Mouse (Mus musculus) neural tube, embryonic 15.5 days (tissue): ENCODE measurements at regions not wholly inside any gene's neighbourhood (a gene's known extent, or its start where the extent isn't known, plus 50 kb on each side); places are given as distances from the start of the nearest gene placed in this dataset.

Experiments
- ATAC-seq: fragments of 200-750 bp; cut with Nextera tagmentation; 2 replicates; pipeline ENCODE4 v1.8.0; 2017; ENCODE audit warnings: mild to moderate bottlenecking, moderate TSS enrichment, moderate library complexity; ENCODE audit not compliant: low FRiP score
- H3K27ac ChIP-seq: fragments of 300-500 bp; sonication (generic); replicated peaks from 2 replicates; pipeline ENCODE4 v1.5.1; 2015; ENCODE audit warnings: mild to moderate bottlenecking, inconsistent platforms
- H3K27me3 ChIP-seq: fragments of 300-500 bp; sonication (generic); replicated peaks from 2 replicates; pipeline ENCODE4 v1.6.1; 2015; ENCODE audit warnings: inconsistent platforms
- H3K36me3 ChIP-seq: fragments of 300-500 bp; sonication (generic); 2 replicates; pipeline ENCODE4 v1.6.1; 2015; ENCODE audit warnings: inconsistent platforms
- H3K4me1 ChIP-seq: fragments of 300-500 bp; sonication (generic); 2 replicates; pipeline ENCODE4 v1.6.1; 2015; ENCODE audit warnings: inconsistent platforms
- H3K4me2 ChIP-seq: fragments of 300-500 bp; sonication (generic); 2 replicates; pipeline ENCODE4 v1.6.1; 2015; ENCODE audit warnings: inconsistent platforms, mild to moderate bottlenecking, moderate library complexity
- H3K4me3 ChIP-seq: fragments of 300-500 bp; sonication (generic); replicated peaks from 2 replicates; pipeline ENCODE4 v1.5.1; 2015; ENCODE audit warnings: mild to moderate bottlenecking, inconsistent platforms
- H3K9ac ChIP-seq: fragments of 300-500 bp; sonication (generic); replicated peaks from 2 replicates; pipeline ENCODE4 v1.6.1; 2015; ENCODE audit warnings: mild to moderate bottlenecking, inconsistent platforms
- H3K9me3 ChIP-seq: fragments of 300-500 bp; sonication (generic); replicated peaks from 2 replicates; pipeline ENCODE4 v1.6.1; 2016; ENCODE audit warnings: inconsistent platforms
- WGBS: fragments of 180-500 bp; shearing (Covaris S2); methylation state at CpG from one replicate; pipeline ENCODE4 v1.1.7; 2015; ENCODE audit warnings: mixed read lengths; 5-methylcytosine and 5-hydroxymethylcytosine counted together

- H3K9ac ChIP-seq, result no peak overlapping the region
Observed at GRCm38 (mm10) chr3:18906210-18906609, 722.3 kb downstream of the 1700064H15Rik start.

DNA sequence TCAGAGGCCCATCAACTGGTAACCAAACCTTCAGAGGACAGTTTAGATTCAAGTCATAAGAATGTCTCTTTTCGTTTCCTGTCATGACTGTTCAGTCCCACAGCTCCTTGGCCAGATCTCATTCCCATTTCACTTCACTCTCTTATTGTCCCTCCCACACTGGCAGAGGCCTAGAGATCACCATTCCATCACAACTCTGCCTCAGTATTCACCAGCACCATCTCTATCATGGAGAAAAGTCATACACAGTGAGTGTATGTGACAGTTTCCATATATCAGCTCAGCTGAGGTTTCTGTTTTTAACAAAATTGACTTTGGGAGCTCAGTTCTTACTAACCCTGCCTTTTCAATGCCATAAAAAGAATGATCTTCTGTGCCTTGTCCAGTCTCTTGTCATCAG is 719.7 kb downstream of the 1700064H15Rik start:
- no peak for ATAC-seq
- 90% methylated on average over 1 of the region's 1 CpGs for WGBS
- Histone ChIP-seq H3K27me3 (no peaks in the 10 kb centered on the region), H3K4me1 (no peaks in the 10 kb centered on the region), H3K36me3 (no peaks in the 10 kb centered on the region), H3K4me3 (no peak overlapping the region), H3K4me2 (no peak overlapping the region), H3K9me3 (no peaks in the 10 kb centered on the region), H3K9ac (no peak overlapping the region), H3K27ac (no peak overlapping the region)

More at GRCm38 (mm10) chr3:18906210-18906609, 722.3 kb downstream of the 1700064H15Rik start:
- no peak overlapping the region for H3K4me3 ChIP-seq
- H3K27ac ChIP-seq, result no peak overlapping the region
- ATAC-seq, result no peak
- no peaks in the 10 kb centered on the region for H3K4me1 ChIP-seq
- H3K27me3 ChIP-seq, result no peaks in the 10 kb centered on the region
- no peak overlapping the region for H3K4me2 ChIP-seq
- no peaks in the 10 kb centered on the region for H3K9me3 ChIP-seq
- 55% methylated on average over 5 of the region's 5 CpGs for WGBS
- H3K36me3 ChIP-seq, result no peaks in the 10 kb centered on the region

DNA sequence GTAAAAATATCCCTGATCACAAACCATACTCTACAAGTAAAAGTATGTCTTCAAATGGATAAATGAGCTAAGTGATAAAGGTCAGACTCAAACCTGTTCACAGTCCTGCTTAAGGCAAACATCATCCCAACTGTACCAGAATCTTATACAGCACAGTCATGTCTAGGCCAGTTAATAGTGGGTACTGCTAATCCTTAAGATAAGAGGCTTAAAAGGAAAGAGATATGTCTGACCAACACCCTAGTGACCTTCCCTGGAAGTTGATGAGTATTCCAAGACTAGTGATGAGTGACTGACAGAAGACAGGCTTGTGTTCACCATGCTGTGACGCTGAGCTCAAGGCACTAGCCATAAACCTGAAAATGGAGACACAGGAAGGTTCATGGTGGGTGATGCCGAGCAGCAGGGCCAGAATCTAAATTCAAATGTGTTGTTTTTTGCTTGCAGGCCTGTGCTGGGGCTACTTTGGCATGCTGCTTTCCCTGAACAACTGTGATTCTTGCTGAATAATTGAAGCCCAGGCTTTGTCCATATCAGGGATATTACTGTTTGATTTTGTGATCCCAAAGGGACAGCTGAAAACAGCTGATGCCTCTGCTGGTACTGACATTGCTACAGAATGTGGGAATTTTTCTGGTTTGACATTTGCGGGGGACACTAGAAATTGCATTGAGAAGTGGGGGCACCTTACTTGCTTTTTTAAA is 699.9 kb downstream of the 1700064H15Rik start:
- Histone ChIP-seq H3K4me3 (no peak overlapping the region), H3K4me2 (no peak overlapping the region), H3K9ac (no peak overlapping the region), H3K36me3 (no peaks in the 10 kb centered on the region), H3K4me1 (peaks cover 8% of the 10 kb centered on the region; the same call in 1 of the 2 replicates), H3K27me3 (no peaks in the 10 kb centered on the region), H3K27ac (no peak overlapping the region), H3K9me3 (no peaks in the 10 kb centered on the region)
- no peak; the same call in 1 of the 2 replicates for ATAC-seq
- WGBS, result 47% methylated on average over 3 of the region's 3 CpGs

- peak; percentile 61; the same call in 1 of the 2 replicates for ATAC-seq
- H3K36me3 ChIP-seq, result no peaks in the 10 kb centered on the region
- no peaks in the 10 kb centered on the region for H3K27me3 ChIP-seq
- H3K9me3 ChIP-seq, result no peaks in the 10 kb centered on the region
- H3K4me1 ChIP-seq, result peaks cover 8% of the 10 kb centered on the region; the same call in 1 of the 2 replicates
- no peak overlapping the region for H3K4me3 ChIP-seq
- WGBS, result 58% methylated on average over 3 of the region's 3 CpGs
- no peak overlapping the region for H3K4me2 ChIP-seq
- no peak overlapping the region for H3K9ac ChIP-seq
- H3K27ac ChIP-seq, result no peak overlapping the region
Observed at GRCm38 (mm10) chr3:18929105-18929492, 699.4 kb downstream of the 1700064H15Rik start.

DNA sequence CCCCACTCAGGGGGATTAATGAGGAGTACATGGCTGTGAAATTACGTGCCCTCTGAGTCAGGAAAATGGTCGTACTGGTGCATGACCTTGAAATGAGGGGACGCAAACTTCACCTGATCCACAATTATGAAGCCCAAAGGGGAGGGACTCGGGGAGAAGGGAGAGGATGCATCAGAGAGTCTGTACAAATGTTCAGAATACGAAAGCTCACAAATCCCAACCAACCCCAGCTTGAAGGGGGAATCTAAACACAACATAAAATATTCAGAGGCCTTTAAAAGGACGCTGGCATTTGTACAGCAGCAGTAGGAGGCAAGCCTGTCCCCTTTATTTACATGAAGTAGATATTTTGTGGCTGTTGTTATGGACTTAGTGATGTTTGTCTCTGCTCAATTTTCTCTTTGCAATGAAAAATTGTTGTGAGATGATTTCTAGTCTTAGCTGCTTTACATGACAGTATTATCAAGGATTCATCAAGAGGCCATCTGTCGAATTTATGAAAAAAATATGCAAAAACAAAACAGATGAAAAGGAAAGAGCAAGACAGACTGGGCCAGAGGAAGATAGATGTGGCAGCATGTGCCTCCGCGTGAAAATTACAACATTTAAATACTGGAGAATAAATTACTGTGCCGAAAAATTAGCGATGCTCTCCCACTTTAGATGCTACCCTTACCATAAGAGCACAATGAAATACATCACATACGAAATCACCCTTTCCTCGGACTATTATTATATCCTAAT is 695.3 kb downstream of the 1700064H15Rik start:
- no peak overlapping the region for H3K27ac ChIP-seq
- no peak overlapping the region for H3K9ac ChIP-seq
- 47% methylated on average over 13 of the region's 13 CpGs for WGBS
- ATAC-seq, result no peak
- H3K4me1 ChIP-seq, result peaks cover 17% of the 10 kb centered on the region
- H3K4me3 ChIP-seq, result no peak overlapping the region
- no peak overlapping the region for H3K4me2 ChIP-seq
- H3K9me3 ChIP-seq, result no peaks in the 10 kb centered on the region
- no peaks in the 10 kb centered on the region for H3K27me3 ChIP-seq
- no peaks in the 10 kb centered on the region for H3K36me3 ChIP-seq

GRCm38 (mm10) chr3:18934891-18935290 is 693.6 kb downstream of the 1700064H15Rik start:
- H3K36me3 ChIP-seq, result no peaks in the 10 kb centered on the region
- WGBS, result 89% methylated on average over 2 of the region's 2 CpGs
- no peaks in the 10 kb centered on the region for H3K27me3 ChIP-seq
- H3K4me3 ChIP-seq, result no peak overlapping the region
- H3K4me2 ChIP-seq, result no peak overlapping the region
- no peak overlapping the region for H3K27ac ChIP-seq
- peaks cover 15% of the 10 kb centered on the region for H3K4me1 ChIP-seq
- no peaks in the 10 kb centered on the region for H3K9me3 ChIP-seq
- H3K9ac ChIP-seq, result no peak overlapping the region
- ATAC-seq, result no peak

- Histone ChIP-seq H3K4me1 (peaks cover 15% of the 10 kb centered on the region), H3K27ac (no peak overlapping the region), H3K4me3 (no peak overlapping the region), H3K27me3 (no peaks in the 10 kb centered on the region), H3K4me2 (peak overlapping the region; percentile 37), H3K9ac (no peak overlapping the region), H3K36me3 (no peaks in the 10 kb centered on the region), H3K9me3 (no peaks in the 10 kb centered on the region)
- peak; percentile 56; the same call in 1 of the 2 replicates for ATAC-seq
- 54% methylated on average over 20 of the region's 20 CpGs for WGBS
Observed at GRCm38 (mm10) chr3:18937333-18938122, 690.9 kb downstream of the 1700064H15Rik start.

DNA sequence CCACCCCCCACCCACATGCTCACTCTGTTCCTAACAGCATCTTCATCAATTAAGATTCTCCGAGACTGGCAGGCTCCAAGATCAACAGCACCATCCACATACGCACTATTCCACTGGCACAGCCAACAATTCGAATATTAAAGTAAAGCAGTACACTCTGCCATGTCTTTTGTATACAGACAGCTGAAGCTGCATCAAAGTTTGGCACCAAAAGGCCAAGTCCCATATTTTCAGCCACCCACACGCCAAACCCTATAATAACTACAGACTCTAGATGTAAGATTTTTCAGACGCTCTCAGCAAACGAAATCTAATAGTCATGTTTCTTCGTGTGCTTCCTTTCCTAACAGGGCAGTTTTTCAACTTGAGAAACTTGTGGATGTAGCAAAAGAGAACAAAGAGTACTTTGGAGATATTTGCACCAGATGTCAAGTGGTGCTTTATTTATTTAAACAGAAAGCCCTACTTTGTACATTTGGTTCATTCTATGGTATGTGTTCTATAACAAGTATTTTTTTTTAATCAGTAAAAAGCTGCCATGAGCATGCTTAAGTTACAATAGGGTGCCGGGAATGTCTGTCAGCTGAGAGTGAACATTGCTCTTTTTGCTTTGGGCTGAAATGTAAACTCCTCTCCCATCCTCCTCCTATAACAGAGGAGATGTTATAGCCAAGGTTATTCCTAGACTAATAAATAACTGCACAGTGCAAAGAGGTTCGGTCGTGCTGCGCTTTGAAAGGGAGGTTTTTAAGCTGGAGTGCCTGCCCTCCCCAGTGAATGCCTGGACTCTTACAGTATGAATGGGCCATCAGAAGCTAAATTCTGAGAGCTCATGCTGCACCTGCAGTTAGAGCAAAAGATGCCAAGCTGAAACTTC is 686.9 kb downstream of the 1700064H15Rik start:
- ATAC-seq, result 0 out of 2 replicates have a peak, but pooled peaks have one; percentile 23
- WGBS, result 70% methylated on average over 11 of the region's 11 CpGs

GRCm38 (mm10) chr3:18960341-18960740 is 668.1 kb downstream of the 1700064H15Rik start:
- H3K4me1 ChIP-seq, result no peaks in the 10 kb centered on the region

More for the DNA sequence above, 686.9 kb downstream of the 1700064H15Rik start:
- no peak overlapping the region for H3K4me2 ChIP-seq
- no peak overlapping the region for H3K27ac ChIP-seq
- no peaks in the 10 kb centered on the region for H3K9me3 ChIP-seq
- H3K9ac ChIP-seq, result no peak overlapping the region
- peaks cover 10% of the 10 kb centered on the region for H3K4me1 ChIP-seq
- no peaks in the 10 kb centered on the region for H3K36me3 ChIP-seq
- H3K27me3 ChIP-seq, result no peaks in the 10 kb centered on the region
- no peak overlapping the region for H3K4me3 ChIP-seq

GRCm38 (mm10) chr3:18988662-18989061 is 639.8 kb downstream of the 1700064H15Rik start:
- H3K4me2 ChIP-seq, result no peak overlapping the region
- no peaks in the 10 kb centered on the region for H3K4me1 ChIP-seq
- H3K4me3 ChIP-seq, result no peak overlapping the region
- no peak overlapping the region for H3K27ac ChIP-seq
- H3K27me3 ChIP-seq, result no peaks in the 10 kb centered on the region
- no peaks in the 10 kb centered on the region for H3K9me3 ChIP-seq
- no peak overlapping the region for H3K9ac ChIP-seq
- H3K36me3 ChIP-seq, result no peaks in the 10 kb centered on the region
- ATAC-seq, result no peak
- 83% methylated on average over 3 of the region's 3 CpGs for WGBS

More at GRCm38 (mm10) chr3:18960341-18960740, 668.1 kb downstream of the 1700064H15Rik start:
- H3K9me3 ChIP-seq, result no peaks in the 10 kb centered on the region
- no peaks in the 10 kb centered on the region for H3K27me3 ChIP-seq
- no peak overlapping the region for H3K4me3 ChIP-seq
- WGBS, result 74% methylated on average over 1 of the region's 1 CpGs
- no peak overlapping the region for H3K9ac ChIP-seq
- H3K36me3 ChIP-seq, result no peaks in the 10 kb centered on the region
- no peak overlapping the region for H3K27ac ChIP-seq
- H3K4me2 ChIP-seq, result no peak overlapping the region
- no peak for ATAC-seq
